Mouse (Mus musculus) olfactory bulb, adult 2 months (tissue): ENCODE measurements around the gene B3gnt8. TPM values are rescaled to one million over a fixed set of nuclear protein-coding genes. Genes with fewer than 3 reads are reported as not detected.

ENCODE experiments used
- H3K27ac ChIP-seq: fragments of 200-500 bp; 2 replicates; pipeline ENCODE4 v1.5.1; 2012; ENCODE audit warnings: low read depth, low read length; ENCODE audit not compliant: insufficient read depth
- H3K4me1 ChIP-seq: fragments of 200-500 bp; 2 replicates; pipeline ENCODE4 v1.6.1; 2012; ENCODE audit warnings: low read length; ENCODE audit not compliant: control insufficient read depth, insufficient read depth
- H3K4me3 ChIP-seq: fragments of 200-500 bp; 2 replicates; pipeline ENCODE4 v1.5.1; 2012; ENCODE audit warnings: mild to moderate bottlenecking, low read depth, low read length, moderate library complexity; ENCODE audit not compliant: insufficient read depth
- CTCF ChIP-seq: fragments of 200-500 bp; IDR thresholded peaks from 2 replicates; pipeline ENCODE4 v1.5.1; 2012; ENCODE audit warnings: low read depth, mild to moderate bottlenecking, low read length, moderate library complexity; ENCODE audit not compliant: insufficient read depth
- POLR2A ChIP-seq: fragments of 200-500 bp; IDR thresholded peaks from 2 replicates; pipeline ENCODE4 v1.6.1; 2012; ENCODE audit warnings: mild to moderate bottlenecking, low read depth, low read length, moderate library complexity; ENCODE audit not compliant: insufficient read depth
- WGBS: fragments of 180-500 bp; shearing (Covaris S2); methylation state at CpG from one replicate; pipeline ENCODE4 v1.1.7; 2018; 5-methylcytosine and 5-hydroxymethylcytosine counted together
- polyA plus RNA-seq: library from polyadenylated mRNA; stranded (reverse); fragments of >200 nt; gene quantifications from 2 replicates; pipeline ENCODE4 v1.2.4, GENCODE M21; 2012; ENCODE audit warnings: low replicate concordance; ENCODE audit not compliant: missing spikeins, insufficient read depth, insufficient read length

The B3gnt8 gene
- polyA plus RNA-seq, 1 experiment, result not detected

DNA sequence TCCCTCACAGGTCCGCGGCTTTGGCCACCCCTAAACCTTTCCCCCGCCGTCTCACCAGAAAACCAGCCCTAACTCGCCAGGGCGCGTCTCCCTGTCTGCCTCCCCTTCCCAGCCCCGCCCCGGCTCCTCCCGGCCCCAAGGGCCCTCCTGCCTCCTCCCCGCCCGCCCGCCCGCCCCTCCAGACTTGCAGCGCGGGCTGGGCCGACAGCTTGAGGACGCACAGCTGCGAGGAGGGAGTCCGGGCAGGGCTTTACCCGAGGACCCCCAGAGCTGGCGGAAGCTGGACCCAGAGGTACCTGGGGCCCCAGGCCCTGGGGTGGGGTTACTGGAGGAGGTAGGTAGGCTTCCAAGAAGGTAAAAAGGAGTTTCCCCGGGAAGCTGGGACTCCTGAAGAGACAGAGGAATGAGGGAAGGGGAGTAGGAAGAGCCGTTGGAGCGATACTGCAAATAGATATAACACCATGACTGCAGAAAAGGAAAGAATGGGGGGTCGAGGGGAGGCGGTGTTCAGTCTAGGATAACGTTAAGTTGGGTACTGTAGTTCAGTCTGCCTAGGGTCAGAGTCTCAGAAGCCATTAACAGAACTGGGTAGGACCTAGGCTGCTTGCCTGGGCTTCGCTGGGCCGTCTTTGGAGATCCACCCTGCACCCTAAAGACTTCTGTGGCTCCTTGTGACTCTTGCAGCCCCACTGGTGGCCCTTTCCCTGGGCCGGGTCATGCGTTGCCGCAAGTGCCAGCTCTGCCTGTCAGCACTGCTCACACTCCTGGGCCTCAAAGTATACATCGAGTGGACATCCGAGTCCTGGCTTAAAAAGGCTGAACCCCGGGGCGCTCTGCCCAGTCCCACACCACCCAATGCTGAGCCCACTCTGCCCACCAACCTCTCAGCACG is 1.2 kb downstream of the B3gnt8 start:
- H3K4me1 ChIP-seq, result peaks cover 20% of the 10 kb centered on the region

DNA sequence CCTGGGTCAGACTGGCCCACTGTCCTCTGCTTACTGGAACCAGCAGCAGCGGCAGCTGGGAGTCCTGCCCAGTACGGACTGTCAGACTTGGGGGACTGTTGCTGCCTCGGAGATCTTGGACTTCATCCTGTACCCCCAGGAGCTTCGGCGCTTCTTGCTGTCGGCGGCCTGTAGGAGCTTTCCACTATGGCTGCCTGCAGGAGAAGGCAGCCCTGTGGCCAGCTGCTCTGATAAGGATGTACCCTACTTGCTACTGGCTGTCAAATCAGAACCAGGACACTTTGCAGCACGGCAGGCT is 1.8 kb downstream of the B3gnt8 start:
- 70% methylated on average over 8 of the region's 8 CpGs for WGBS
- Histone ChIP-seq H3K4me3 (no peak overlapping the region), H3K27ac (no peak overlapping the region), H3K4me1 (peaks cover 20% of the 10 kb centered on the region)
- TF ChIP-seq CTCF (no peak), POLR2A (no peak)

More for the DNA sequence above, 1.2 kb downstream of the B3gnt8 start:
- WGBS, result 22% methylated on average over 38 of the region's 38 CpGs
- peak overlapping the region; percentile 39 for H3K4me3 ChIP-seq
- TF ChIP-seq POLR2A, result no peak
- TF ChIP-seq CTCF, result no peak
- no peak overlapping the region for H3K27ac ChIP-seq

DNA sequence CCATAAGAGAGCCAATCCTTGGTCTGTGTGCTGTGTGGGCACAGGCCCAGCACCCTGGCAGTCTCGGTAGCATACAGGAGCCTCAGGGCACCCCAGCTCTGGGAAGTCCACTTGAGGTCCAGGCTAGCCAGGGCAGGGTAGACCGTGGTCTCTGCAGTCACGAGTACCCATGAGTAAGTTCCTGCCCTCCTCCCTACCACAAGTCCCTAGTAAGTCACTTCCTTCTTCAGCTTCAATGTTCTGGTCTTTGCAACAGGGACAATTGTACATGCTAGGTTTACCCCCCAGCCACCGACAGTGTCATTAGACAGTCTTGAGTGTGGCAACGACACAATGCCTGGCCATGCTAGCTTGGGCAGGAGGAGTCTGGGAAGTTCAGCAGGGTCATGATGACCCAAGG is 6.2 kb downstream of the B3gnt8 start:
- Histone ChIP-seq H3K27ac (no peak overlapping the region), H3K4me3 (no peak overlapping the region), H3K4me1 (peaks cover 7% of the 10 kb centered on the region)
- TF ChIP-seq POLR2A (no peak), CTCF (no peak)
- WGBS, result 89% methylated on average over 5 of the region's 5 CpGs

GRCm38 (mm10) chr7:25636373-25636772 is 9.9 kb downstream of the B3gnt8 start:
- no peaks in the 10 kb centered on the region for H3K4me1 ChIP-seq
- TF ChIP-seq POLR2A (no peak), CTCF (no peak)
- H3K27ac ChIP-seq, result no peak overlapping the region
- no peak overlapping the region for H3K4me3 ChIP-seq
- 73% methylated on average over 3 of the region's 3 CpGs for WGBS

DNA sequence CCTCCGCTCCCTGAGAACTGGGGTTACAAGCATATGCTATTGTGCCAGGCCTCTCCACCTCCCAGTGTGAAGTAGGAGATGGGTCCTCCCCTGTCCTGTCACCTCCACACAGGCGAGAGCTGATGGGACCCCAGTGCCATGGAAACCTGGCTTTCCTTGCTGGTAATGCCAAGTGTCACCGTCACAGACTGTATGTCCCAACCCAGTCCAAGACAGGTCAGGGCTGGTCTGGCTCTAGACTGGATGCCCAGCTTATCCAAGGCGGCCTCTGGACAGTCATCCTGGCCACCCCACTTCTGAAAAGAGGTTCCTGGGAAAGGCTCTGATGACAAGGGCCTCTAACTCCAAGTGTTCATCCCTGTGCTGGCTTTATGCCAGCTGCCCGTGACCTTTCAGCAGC is 10.6 kb downstream of the B3gnt8 start:
- WGBS, result 86% methylated on average over 5 of the region's 5 CpGs
- H3K27ac ChIP-seq, result no peak overlapping the region
- H3K4me3 ChIP-seq, result no peak overlapping the region
- no peaks in the 10 kb centered on the region for H3K4me1 ChIP-seq
- no peak for TF ChIP-seq CTCF
- TF ChIP-seq POLR2A, result no peak

- no peak overlapping the region for H3K4me3 ChIP-seq
- 90% methylated on average over 4 of the region's 4 CpGs for WGBS
- H3K27ac ChIP-seq, result no peak overlapping the region
- H3K4me1 ChIP-seq, result no peaks in the 10 kb centered on the region
- no peak for TF ChIP-seq CTCF
- TF ChIP-seq POLR2A, result no peak
These were observed 13.3 kb downstream of the B3gnt8 start for GRCm38 (mm10) chr7:25639754-25640153.

- H3K27ac ChIP-seq, result no peak overlapping the region
- H3K4me3 ChIP-seq, result no peak overlapping the region
- WGBS, result 69% methylated on average over 10 of the region's 10 CpGs
- no peak for TF ChIP-seq POLR2A
- TF ChIP-seq CTCF, result no peak
- H3K4me1 ChIP-seq, result peaks cover 7% of the 10 kb centered on the region; the same call in 1 of the 2 replicates
These were observed 17.7 kb downstream of the B3gnt8 start for GRCm38 (mm10) chr7:25644136-25644535.

GRCm38 (mm10) chr7:25644631-25645030 is 18.2 kb downstream of the B3gnt8 start:
- no peak overlapping the region for H3K27ac ChIP-seq
- TF ChIP-seq POLR2A (no peak), CTCF (no peak)
- 60% methylated on average over 4 of the region's 4 CpGs for WGBS
- no peak overlapping the region for H3K4me3 ChIP-seq
- peaks cover 9% of the 10 kb centered on the region for H3K4me1 ChIP-seq

DNA sequence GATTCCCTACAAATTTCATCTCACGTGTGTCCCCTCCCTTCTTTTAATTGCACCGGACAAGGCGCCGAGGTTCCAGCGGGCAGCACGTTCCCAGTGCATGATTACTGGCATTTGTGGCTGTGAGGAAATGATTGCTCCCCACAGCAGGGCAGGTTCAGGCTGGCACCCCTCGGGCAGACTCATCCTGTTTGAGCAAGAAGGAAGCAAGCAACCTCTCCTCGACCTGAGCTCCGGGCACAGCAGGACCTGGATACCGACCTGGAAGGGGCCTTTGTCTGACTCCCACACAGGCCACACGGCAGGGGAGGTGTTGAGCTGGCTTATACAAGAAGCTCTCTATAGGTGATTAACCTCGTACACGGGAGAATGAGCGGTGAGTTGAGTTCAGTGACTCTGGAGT is 18.6 kb downstream of the B3gnt8 start:
- 40% methylated on average over 14 of the region's 14 CpGs for WGBS
- TF ChIP-seq POLR2A, result no peak
- no peak for TF ChIP-seq CTCF
- Histone ChIP-seq H3K4me1 (peaks cover 9% of the 10 kb centered on the region), H3K27ac (no peak overlapping the region), H3K4me3 (no peak overlapping the region)
